Mouse (Mus musculus) lung, adult 2 months (tissue): ENCODE measurements around the gene March1. TPM values are rescaled to one million over a fixed set of nuclear protein-coding genes. Genes with fewer than 3 reads are reported as not detected.
"Not testable (repeated sequence)": the region's sequence is repeated elsewhere in the genome, so short reads cannot be mapped to it uniquely, and the experiment has no call there.

Experiments
- DNase-seq: peaks from one replicate; pipeline ENCODE4 v3.0.0; 2022
- H3K4me1 ChIP-seq: fragments of 200-500 bp; 2 replicates; pipeline ENCODE4 v1.6.1; 2011; ENCODE audit warnings: low read length; ENCODE audit not compliant: control insufficient read depth, insufficient read depth
- H3K4me3 ChIP-seq: fragments of 200-500 bp; replicated peaks from 2 replicates; pipeline ENCODE3; 2011; ENCODE audit warnings: low read depth, mild to moderate bottlenecking, control low read depth, low read length; ENCODE audit errors: extremely low read depth
- CTCF ChIP-seq: fragments of 200-500 bp; IDR thresholded peaks from 2 replicates; pipeline ENCODE4 v1.5.1; 2011; ENCODE audit warnings: mild to moderate bottlenecking, low read length, control low read depth; ENCODE audit not compliant: insufficient read depth
- POLR2A ChIP-seq: fragments of 200-500 bp; IDR thresholded peaks from 2 replicates; pipeline ENCODE4 v1.6.1; 2011; ENCODE audit warnings: low read depth, mild to moderate bottlenecking, control low read depth, low read length, borderline replicate concordance; ENCODE audit errors: extremely low read depth
- WGBS: fragments of 180-500 bp; shearing (Covaris S2); methylation state at CpG from one replicate; pipeline ENCODE4 v1.1.7; 2018; 5-methylcytosine and 5-hydroxymethylcytosine counted together
- polyA plus RNA-seq: library from polyadenylated mRNA; depleted of rRNA; stranded (reverse); fragments of >200 nt; gene quantifications from 2 replicates; pipeline ENCODE4 v1.2.3, GENCODE M21; 2012

March1 gene
- polyA plus RNA-seq, 1 experiment: 3.0 TPM

GRCm38 (mm10) chr8:66404711-66405414, 787.2 kb downstream of the March1 start:
- WGBS: 64% methylated on average over 2 of the region's 2 CpGs
- DNase-seq: no peak
- TF ChIP-seq POLR2A: no peak
- TF ChIP-seq CTCF: no peak
- no peaks in the 10 kb centered on the region for H3K4me1 ChIP-seq
- H3K4me3 ChIP-seq: no peak overlapping the region

- not testable (repeated sequence) for DNase-seq, H3K4me1 ChIP-seq, H3K4me3 ChIP-seq
- WGBS: 32% methylated on average over 4 of the region's 4 CpGs
These were observed 788.1 kb downstream of the March1 start for GRCm38 (mm10) chr8:66405796-66406195.

- no peaks in the 10 kb centered on the region for H3K4me1 ChIP-seq
- no peak for TF ChIP-seq CTCF
- TF ChIP-seq POLR2A: no peak
- H3K4me3 ChIP-seq: no peak overlapping the region
- WGBS: 67% methylated on average over 6 of the region's 6 CpGs
- DNase-seq: no peak
These were observed 789.1 kb downstream of the March1 start for GRCm38 (mm10) chr8:66406596-66407361.

DNA sequence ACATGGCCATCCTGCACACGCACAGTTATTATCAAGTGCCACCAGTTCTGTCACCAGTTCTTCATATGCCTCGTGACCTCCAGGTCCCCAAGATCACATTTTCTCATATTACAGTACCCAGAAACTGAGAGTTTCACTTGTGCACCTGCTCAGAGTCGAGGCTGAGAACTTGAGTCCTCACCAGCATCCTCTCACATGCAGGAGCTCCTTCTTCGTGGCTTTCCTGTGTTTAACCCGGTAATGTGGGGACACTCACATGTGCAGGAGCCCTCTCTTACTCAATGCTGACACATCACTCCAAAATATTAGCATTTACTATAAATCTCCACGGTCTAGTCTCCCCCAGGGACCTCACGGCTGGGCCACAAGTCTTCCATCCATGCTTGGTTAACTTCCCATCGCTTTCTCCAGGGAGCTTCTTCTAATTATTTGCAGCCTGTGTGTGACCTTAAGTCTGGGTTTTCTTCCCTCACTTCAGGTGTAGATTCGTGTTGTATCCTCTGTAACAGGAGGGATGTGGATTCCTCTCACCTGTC, 792.4 kb downstream of the March1 start:
- TF ChIP-seq CTCF (no peak), POLR2A (no peak)
- Histone ChIP-seq H3K4me1 (peaks cover 4% of the 10 kb centered on the region), H3K4me3 (no peak overlapping the region)
- no peak for DNase-seq
- 68% methylated on average over 9 of the region's 9 CpGs for WGBS

DNA sequence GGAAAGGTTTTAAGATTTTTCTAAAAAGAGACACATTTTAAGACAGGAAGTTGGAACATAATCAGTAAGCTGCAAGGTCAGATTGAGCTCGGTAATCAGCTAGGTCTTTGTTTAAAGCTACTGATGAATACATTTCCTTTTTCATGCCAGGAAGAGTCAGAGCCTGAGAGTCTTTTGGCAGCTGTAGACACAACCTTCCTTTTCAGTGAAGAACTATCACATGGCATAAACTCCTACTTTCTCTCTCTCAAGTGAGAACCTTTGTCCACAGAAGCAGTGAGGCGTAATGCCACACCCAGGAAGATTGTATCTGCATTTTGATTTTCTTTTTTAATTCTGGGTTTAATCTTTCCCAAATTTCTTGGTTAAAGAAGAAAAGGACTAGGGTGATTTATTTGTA, 795.4 kb downstream of the March1 start:
- DNase-seq: no peak
- no peak for TF ChIP-seq CTCF
- TF ChIP-seq POLR2A: no peak
- no peak overlapping the region for H3K4me3 ChIP-seq
- WGBS: 27% methylated on average over 2 of the region's 2 CpGs
- peaks cover 4% of the 10 kb centered on the region for H3K4me1 ChIP-seq

DNA sequence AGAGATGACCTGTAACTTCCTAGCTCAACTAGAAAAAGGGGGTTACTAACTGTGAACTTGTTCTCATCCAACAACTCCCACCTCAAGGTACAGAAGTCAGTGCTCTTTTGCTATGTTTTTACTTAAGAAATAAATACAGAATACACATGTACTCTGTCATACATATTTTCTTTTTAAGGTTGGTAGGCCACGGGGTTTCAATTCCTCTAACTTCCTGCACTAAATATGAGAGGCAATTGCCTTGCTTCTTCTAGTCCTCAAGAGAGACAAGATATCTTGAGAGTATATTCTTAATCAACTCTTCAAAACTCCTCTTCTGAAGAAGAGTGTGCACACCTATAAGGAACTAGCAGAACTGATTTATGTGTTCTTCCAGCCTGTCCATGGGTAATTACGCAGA, 797.5 kb downstream of the March1 start:
- 80% methylated on average over 2 of the region's 2 CpGs for WGBS
- Histone ChIP-seq H3K4me3 (no peak overlapping the region), H3K4me1 (peaks cover 4% of the 10 kb centered on the region)

DNA sequence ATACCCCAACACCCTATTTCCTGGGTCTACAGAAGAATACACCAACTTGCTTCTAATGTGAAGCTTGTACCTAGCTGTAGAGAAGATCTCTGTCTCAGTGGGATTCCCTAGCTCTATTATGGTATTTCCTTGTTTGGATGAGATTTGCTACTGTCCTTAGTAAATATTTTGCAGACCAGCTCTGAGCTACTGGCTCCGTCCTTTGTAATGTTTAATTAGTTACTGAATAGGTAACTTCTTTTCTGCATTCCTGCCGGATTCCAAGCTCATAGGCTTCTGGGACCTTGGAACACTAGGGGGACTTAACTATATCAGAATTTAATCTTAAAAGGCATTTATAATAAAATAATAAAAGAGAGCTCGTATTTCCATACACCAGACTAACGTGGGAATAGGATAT, 799.9 kb downstream of the March1 start:
- H3K4me3 ChIP-seq, DNase-seq, H3K4me1 ChIP-seq: not testable (repeated sequence)
- 81% methylated on average over 4 of the region's 4 CpGs for WGBS

More for the DNA sequence above, 797.5 kb downstream of the March1 start:
- no peak for TF ChIP-seq CTCF
- no peak for TF ChIP-seq POLR2A
- no peak for DNase-seq

- 57% methylated on average over 2 of the region's 2 CpGs for WGBS
These were observed 812.9 kb downstream of the March1 start for GRCm38 (mm10) chr8:66430639-66431038.

DNA sequence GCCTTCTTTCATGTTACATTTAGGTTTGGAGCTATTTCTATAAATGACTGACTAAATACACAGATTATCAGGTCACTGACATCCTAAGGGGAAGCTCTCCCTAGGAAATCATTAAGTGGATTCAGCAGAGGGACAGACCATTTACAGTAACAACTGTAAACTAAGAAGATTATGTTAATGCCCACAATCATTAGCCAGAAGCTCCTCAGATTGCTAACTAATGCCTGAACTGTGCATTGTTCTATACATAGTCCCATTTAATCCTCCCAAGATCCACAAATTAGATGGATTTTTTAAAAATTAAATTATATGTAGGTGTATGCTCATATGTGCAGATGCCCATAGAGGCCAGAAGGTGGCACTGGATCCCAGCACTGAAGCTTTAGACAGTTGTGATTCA, 815.9 kb downstream of the March1 start:
- no peaks in the 10 kb centered on the region for H3K4me1 ChIP-seq
- no peak overlapping the region for H3K4me3 ChIP-seq
- no peak for TF ChIP-seq CTCF
- no peak for TF ChIP-seq POLR2A
- no peak for DNase-seq

More at GRCm38 (mm10) chr8:66430639-66431038, 812.9 kb downstream of the March1 start:
- TF ChIP-seq POLR2A: no peak
- no peak for TF ChIP-seq CTCF
- Histone ChIP-seq H3K4me3 (no peak overlapping the region), H3K4me1 (no peaks in the 10 kb centered on the region)
- no peak for DNase-seq

DNA sequence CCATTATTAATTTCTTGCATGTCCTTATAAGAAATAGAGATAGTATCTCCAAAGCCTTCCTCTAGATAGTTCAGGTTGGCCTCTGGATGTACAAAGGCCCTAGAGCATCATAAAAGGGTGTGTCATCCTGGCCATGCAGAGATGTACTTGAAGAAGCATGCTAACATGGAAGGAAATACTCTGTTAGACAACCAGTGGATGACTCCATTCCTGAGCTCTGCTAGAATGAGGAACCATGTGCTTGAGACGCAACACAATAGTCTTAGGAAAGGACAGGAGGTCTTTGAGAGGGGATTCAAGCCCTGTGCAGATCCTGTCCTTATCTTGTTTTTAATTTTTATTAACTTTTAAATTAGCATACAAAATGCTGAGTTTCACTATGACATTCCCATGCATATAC, 819.1 kb downstream of the March1 start:
- DNase-seq: no peak
- WGBS: 79% methylated on average over 1 of the region's 1 CpGs
- TF ChIP-seq POLR2A (no peak), CTCF (no peak)
- Histone ChIP-seq H3K4me3 (no peak overlapping the region), H3K4me1 (no peaks in the 10 kb centered on the region)
